Mouse (Mus musculus) stomach, postnatal 0 days (tissue): Measurements from ENCODE around the gene Pp2d1.

Experiments used
- CTCF ChIP-seq: IDR thresholded peaks from 2 replicates; pipeline ENCODE4 v1.5.1; 2016; ENCODE audit warnings: antibody characterized with exemption, low read depth, mild to moderate bottlenecking, moderate library complexity
- EP300 ChIP-seq: optimal IDR thresholded peaks from 2 replicates; pipeline ENCODE3; 2016; ENCODE audit warnings: antibody characterized with exemption

GRCm38 (mm10) chr17:53489007-53489378 is 50.3 kb downstream of the Pp2d1 start:
- TF ChIP-seq CTCF = no peak
- no peak for TF ChIP-seq EP300
